Mouse (Mus musculus): ENCODE measurements around the gene Alox5. TPM values are rescaled to one million over a fixed set of nuclear protein-coding genes. Genes with fewer than 3 reads are reported as not detected.
"Not testable (repeated sequence)": the region's sequence is repeated elsewhere in the genome, so short reads cannot be mapped to it uniquely, and the experiment has no call there.

The Alox5 gene
- 9.0 and 10.4 TPM in 2 replicates for polyA plus RNA-seq (2014; fragmentation: Nextera tagmentation; extraction: Ambion mirVana)

DNA sequence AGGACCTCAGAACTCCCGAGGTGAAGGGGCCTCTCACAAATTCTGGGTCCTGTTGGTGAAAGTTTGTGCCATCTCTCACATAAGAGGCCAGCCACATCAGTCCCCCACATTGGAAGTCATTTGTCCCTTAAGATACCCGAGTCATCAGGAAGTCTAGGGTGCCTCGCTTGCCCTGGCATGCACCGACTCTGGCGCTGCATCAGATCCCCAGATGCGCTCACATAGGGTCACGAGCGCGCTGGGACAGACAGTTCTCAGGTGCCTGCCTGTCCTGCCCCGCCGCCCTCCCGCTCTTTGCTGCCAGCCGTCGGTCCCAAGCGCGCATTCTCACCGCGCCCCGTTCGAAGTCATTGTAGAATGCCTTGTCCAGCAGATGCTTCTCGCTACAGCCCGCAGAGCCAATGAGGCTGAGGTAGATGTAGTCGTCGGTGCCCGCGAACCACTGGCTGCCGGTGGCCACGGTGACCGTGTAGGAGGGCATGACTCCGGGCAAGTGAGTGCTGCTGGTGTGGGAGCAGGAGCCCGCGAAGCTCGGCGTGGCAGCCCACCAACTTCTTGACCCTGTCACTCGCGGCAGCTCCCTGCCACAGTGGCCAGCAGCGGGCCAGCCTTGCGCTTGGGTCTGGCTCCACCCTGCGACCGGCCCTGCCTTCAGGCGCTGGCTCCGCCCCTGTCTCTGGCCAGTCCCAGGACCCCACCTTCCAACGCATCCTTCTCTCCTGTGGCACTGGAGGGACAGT is at the start of gene Alox5:
Alox5 (minus strand) TSS at position 635 of the 740 bp plus-strand sequence.
- H3K27me3 ChIP-seq (replicated peaks; ENCODE audit: control insufficient read depth, insufficient read depth, low read length) = peaks cover 13% of the 10 kb centered on the region; the same call in 1 of the 2 replicates
- H3K9ac ChIP-seq (ENCODE audit: low read depth, low read length) = peak within 1 kb of the TSS; percentile 38

GRCm38 (mm10) chr6:116506302-116507003 is 45.5 kb upstream of the Alox5 start, which contains the start of gene Olfr212:
Olfr212 (plus strand) TSS chr6:116506516.
- not testable (repeated sequence) for H3K9ac ChIP-seq (ENCODE audit: low read depth, low read length); H3K4me2 ChIP-seq; H3K27me3 ChIP-seq (replicated peaks; ENCODE audit: control insufficient read depth, insufficient read depth, low read length); H3K4me3 ChIP-seq (ENCODE audit: low read depth, low read length); DNase-seq (ENCODE audit: low spot score); H3K27ac ChIP-seq (ENCODE audit: low read depth, low read length); H3K36me3 ChIP-seq (ENCODE audit: control insufficient read depth, insufficient read depth, low read length); ATAC-seq (replicated peaks; ENCODE audit: low FRiP score); H3K4me1 ChIP-seq (replicated peaks; ENCODE audit: control insufficient read depth, insufficient read depth, low read length)
- 87% methylated on average over 19 of the region's 20 CpGs for WGBS
- peaks cover 12% of the 10 kb centered on the region; the same call in 1 of the 2 replicates for H3K9me3 ChIP-seq (ENCODE audit: control insufficient read depth, low read length)

More for the DNA sequence above, at the start of gene Alox5:
- 2% methylated on average over 43 of the region's 43 CpGs for WGBS
- ATAC-seq (replicated peaks; ENCODE audit: low FRiP score) (peak; percentile 62), DNase-seq (ENCODE audit: low spot score) (peak; percentile 46)
- H3K9me3 ChIP-seq (ENCODE audit: control insufficient read depth, low read length) = no peaks in the 10 kb centered on the region
- no peaks in the 10 kb centered on the region for H3K36me3 ChIP-seq (ENCODE audit: control insufficient read depth, insufficient read depth, low read length)
- H3K4me2 ChIP-seq = peak within 1 kb of the TSS; percentile 87
- peak within 1 kb of the TSS; percentile 53 for H3K4me3 ChIP-seq (ENCODE audit: low read depth, low read length)
- no peak within 1 kb of the TSS for H3K27ac ChIP-seq (ENCODE audit: low read depth, low read length)
- H3K4me1 ChIP-seq (replicated peaks; ENCODE audit: control insufficient read depth, insufficient read depth, low read length) = peaks cover 21% of the 10 kb centered on the region; the same call in 1 of the 2 replicates

DNA sequence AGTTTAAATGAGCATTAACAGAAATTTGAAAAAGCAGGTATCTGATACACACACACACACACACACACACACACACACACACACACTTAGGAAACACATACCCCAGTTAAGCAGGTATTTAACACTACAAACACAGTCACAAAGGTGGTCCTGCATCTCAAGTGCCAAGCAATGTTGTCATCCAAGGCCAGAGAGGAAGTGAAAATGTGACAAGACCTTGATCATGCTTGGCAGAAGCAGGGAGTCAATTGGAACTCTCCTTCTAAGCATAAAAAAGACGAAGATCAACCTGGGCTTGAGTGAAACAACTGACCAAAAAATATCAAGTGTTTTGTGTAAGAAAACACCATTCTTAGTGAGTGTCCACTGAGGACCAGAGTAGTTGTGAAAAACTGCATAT is 35.0 kb upstream of the Alox5 start:
- H3K9ac ChIP-seq (ENCODE audit: low read depth, low read length) = no peak overlapping the region
- H3K27ac ChIP-seq (ENCODE audit: low read depth, low read length) = no peak overlapping the region
- H3K36me3 ChIP-seq (ENCODE audit: control insufficient read depth, insufficient read depth, low read length) = no peaks in the 10 kb centered on the region
- no peaks in the 10 kb centered on the region for H3K9me3 ChIP-seq (ENCODE audit: control insufficient read depth, low read length)
- H3K27me3 ChIP-seq (replicated peaks; ENCODE audit: control insufficient read depth, insufficient read depth, low read length) = no peaks in the 10 kb centered on the region
- DNase-seq (ENCODE audit: low spot score) (no peak), ATAC-seq (replicated peaks; ENCODE audit: low FRiP score) (no peak)
- no peak overlapping the region for H3K4me3 ChIP-seq (ENCODE audit: low read depth, low read length)
- no peaks in the 10 kb centered on the region for H3K4me1 ChIP-seq (replicated peaks; ENCODE audit: control insufficient read depth, insufficient read depth, low read length)
- WGBS = 61% methylated on average over 1 of the region's 1 CpGs
- no peak overlapping the region for H3K4me2 ChIP-seq

GRCm38 (mm10) chr6:116493742-116494141 is 32.8 kb upstream of the Alox5 start:
- no peak for DNase-seq (ENCODE audit: low spot score)
- no peak overlapping the region for H3K4me2 ChIP-seq
- WGBS = 71% methylated on average over 5 of the region's 5 CpGs
- no peaks in the 10 kb centered on the region for H3K27me3 ChIP-seq (replicated peaks; ENCODE audit: control insufficient read depth, insufficient read depth, low read length)
- no peaks in the 10 kb centered on the region for H3K9me3 ChIP-seq (ENCODE audit: control insufficient read depth, low read length)
- no peak overlapping the region for H3K4me3 ChIP-seq (ENCODE audit: low read depth, low read length)
- H3K27ac ChIP-seq (ENCODE audit: low read depth, low read length) = no peak overlapping the region
- no peaks in the 10 kb centered on the region for H3K4me1 ChIP-seq (replicated peaks; ENCODE audit: control insufficient read depth, insufficient read depth, low read length)
- H3K9ac ChIP-seq (ENCODE audit: low read depth, low read length) = no peak overlapping the region
- no peak for ATAC-seq (replicated peaks; ENCODE audit: low FRiP score)
- no peaks in the 10 kb centered on the region for H3K36me3 ChIP-seq (ENCODE audit: control insufficient read depth, insufficient read depth, low read length)

- no peaks in the 10 kb centered on the region for H3K27me3 ChIP-seq (replicated peaks; ENCODE audit: control insufficient read depth, insufficient read depth, low read length)
- no peak within 1 kb of the TSS for H3K27ac ChIP-seq (ENCODE audit: low read depth, low read length)
- ATAC-seq (replicated peaks; ENCODE audit: low FRiP score) (no peak), DNase-seq (ENCODE audit: low spot score) (no peak)
- H3K9ac ChIP-seq (ENCODE audit: low read depth, low read length) = no peak within 1 kb of the TSS
- H3K9me3 ChIP-seq (ENCODE audit: control insufficient read depth, low read length) = no peaks in the 10 kb centered on the region
- no peak within 1 kb of the TSS for H3K4me3 ChIP-seq (ENCODE audit: low read depth, low read length)
- 65% methylated on average over 4 of the region's 4 CpGs for WGBS
- H3K4me2 ChIP-seq = no peak within 1 kb of the TSS
- H3K4me1 ChIP-seq (replicated peaks; ENCODE audit: control insufficient read depth, insufficient read depth, low read length) = no peaks in the 10 kb centered on the region
- H3K36me3 ChIP-seq (ENCODE audit: control insufficient read depth, insufficient read depth, low read length) = no peaks in the 10 kb centered on the region
These were observed 27.8 kb upstream of the Alox5 start, which contains the start of gene Olfr211 for GRCm38 (mm10) chr6:116488791-116489190. Olfr211 (plus strand) TSS chr6:116489091.

- ATAC-seq (replicated peaks; ENCODE audit: low FRiP score) = no peak
- WGBS = 53% methylated on average over 1 of the region's 1 CpGs
- no peak overlapping the region for H3K4me3 ChIP-seq (ENCODE audit: low read depth, low read length)
- no peaks in the 10 kb centered on the region for H3K4me1 ChIP-seq (replicated peaks; ENCODE audit: control insufficient read depth, insufficient read depth, low read length)
- DNase-seq (ENCODE audit: low spot score) = no peak
- H3K36me3 ChIP-seq (ENCODE audit: control insufficient read depth, insufficient read depth, low read length) = no peaks in the 10 kb centered on the region
- no peaks in the 10 kb centered on the region for H3K27me3 ChIP-seq (replicated peaks; ENCODE audit: control insufficient read depth, insufficient read depth, low read length)
- no peak overlapping the region for H3K4me2 ChIP-seq
- no peaks in the 10 kb centered on the region for H3K9me3 ChIP-seq (ENCODE audit: control insufficient read depth, low read length)
- H3K9ac ChIP-seq (ENCODE audit: low read depth, low read length) = no peak overlapping the region
- H3K27ac ChIP-seq (ENCODE audit: low read depth, low read length) = no peak overlapping the region
These were observed 25.9 kb upstream of the Alox5 start for GRCm38 (mm10) chr6:116486833-116487232.

- Histone ChIP-seq H3K9me3 (ENCODE audit: control insufficient read depth, low read length) (no peaks in the 10 kb centered on the region), H3K27me3 (replicated peaks; ENCODE audit: control insufficient read depth, insufficient read depth, low read length) (no peaks in the 10 kb centered on the region), H3K36me3 (ENCODE audit: control insufficient read depth, insufficient read depth, low read length) (no peaks in the 10 kb centered on the region), H3K4me1 (replicated peaks; ENCODE audit: control insufficient read depth, insufficient read depth, low read length) (no peaks in the 10 kb centered on the region), H3K9ac (ENCODE audit: low read depth, low read length) (no peak overlapping the region), H3K4me3 (ENCODE audit: low read depth, low read length) (no peak overlapping the region), H3K4me2 (no peak overlapping the region), H3K27ac (ENCODE audit: low read depth, low read length) (no peak overlapping the region)
- no peak for ATAC-seq (replicated peaks; ENCODE audit: low FRiP score)
- WGBS = 69% methylated on average over 1 of the region's 1 CpGs
- DNase-seq (ENCODE audit: low spot score) = no peak
These were observed 24.1 kb upstream of the Alox5 start for GRCm38 (mm10) chr6:116485081-116485480.

- no peaks in the 10 kb centered on the region for H3K36me3 ChIP-seq (ENCODE audit: control insufficient read depth, insufficient read depth, low read length)
- DNase-seq (ENCODE audit: low spot score) = no peak
- no peak overlapping the region for H3K9ac ChIP-seq (ENCODE audit: low read depth, low read length)
- H3K4me2 ChIP-seq = no peak overlapping the region
- 26% methylated on average over 3 of the region's 3 CpGs for WGBS
- H3K9me3 ChIP-seq (ENCODE audit: control insufficient read depth, low read length) = no peaks in the 10 kb centered on the region
- no peaks in the 10 kb centered on the region for H3K4me1 ChIP-seq (replicated peaks; ENCODE audit: control insufficient read depth, insufficient read depth, low read length)
- no peaks in the 10 kb centered on the region for H3K27me3 ChIP-seq (replicated peaks; ENCODE audit: control insufficient read depth, insufficient read depth, low read length)
- no peak overlapping the region for H3K27ac ChIP-seq (ENCODE audit: low read depth, low read length)
- H3K4me3 ChIP-seq (ENCODE audit: low read depth, low read length) = no peak overlapping the region
- ATAC-seq (replicated peaks; ENCODE audit: low FRiP score) = no peak
These were observed 7.1 kb upstream of the Alox5 start for GRCm38 (mm10) chr6:116468081-116468480.

All from liver, embryonic 11.5 days (tissue).